Mouse (Mus musculus) olfactory bulb, adult 2 months (tissue): ENCODE results near the gene Ankrd9.

Experiments
- CTCF ChIP-seq: fragments of 200-500 bp; IDR thresholded peaks from 2 replicates; pipeline ENCODE4 v1.5.1; 2012; ENCODE audit warnings: low read depth, mild to moderate bottlenecking, low read length, moderate library complexity; ENCODE audit not compliant: insufficient read depth
- POLR2A ChIP-seq: fragments of 200-500 bp; IDR thresholded peaks from 2 replicates; pipeline ENCODE4 v1.6.1; 2012; ENCODE audit warnings: mild to moderate bottlenecking, low read depth, low read length, moderate library complexity; ENCODE audit not compliant: insufficient read depth

DNA sequence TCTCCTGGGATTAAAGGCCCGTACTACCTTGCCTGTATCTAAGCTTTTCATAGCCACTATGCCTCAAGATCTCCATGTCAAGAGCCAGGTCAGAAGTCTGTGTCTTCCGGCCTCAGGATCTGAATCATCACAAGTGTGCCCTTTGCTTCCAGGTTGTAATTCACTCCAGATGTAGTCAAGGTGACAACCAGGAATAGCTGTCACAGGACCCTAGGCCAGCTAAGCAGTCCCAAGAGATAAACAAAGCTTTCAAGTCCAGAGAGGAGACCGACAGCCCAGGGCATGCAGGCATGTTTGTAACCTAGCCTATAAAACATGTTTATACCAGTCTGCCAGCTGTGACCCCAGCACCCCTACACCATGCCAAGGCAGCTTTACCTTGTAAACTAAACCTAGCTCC lies 2.9 kb upstream of the Ankrd9 start:
- TF ChIP-seq POLR2A (no peak), CTCF (no peak)
